Mouse (Mus musculus): ENCODE results near the gene Rnf11. TPM values are rescaled to one million over a fixed set of nuclear protein-coding genes. Genes with fewer than 3 reads are reported as not detected.

The Rnf11 gene
- polyA plus RNA-seq (2012; rRNA removed) = 23.4 and 45.6 TPM in 2 replicates

GRCm38 (mm10) chr4:109484621-109485020 is at the start of gene Rnf11:
Gene Rnf11, minus strand, starts transcription at chr4:109484728.

GRCm38 (mm10) chr4:109531111-109531510 is 46.6 kb upstream of the Rnf11 start, which contains the start of gene 4930522H14Rik:
Gene 4930522H14Rik, minus strand, starts transcription at chr4:109531297.

GRCm38 (mm10) chr4:109406486-109407175 is 77.9 kb downstream of the Rnf11 start, which contains the start of gene Ttc39a:
Gene Ttc39a, plus strand, starts transcription at chr4:109406623.

Other genes with a start within 250 kb of the Rnf11 start
- gene Eps15, start 204.5 kb downstream of the Rnf11 start, polyA plus RNA-seq (2012; rRNA removed) = 0.89 and 1.8 TPM in 2 replicates
- 45.0 and 48.0 TPM in 2 replicates for gene Ttc39a, start 78.1 kb downstream of the Rnf11 start, polyA plus RNA-seq (2012; rRNA removed)
- gene 4930522H14Rik, start 46.6 kb upstream of the Rnf11 start, polyA plus RNA-seq (2012; rRNA removed) = not detected in 2 replicates
- 2.7 and 6.1 TPM in 2 replicates for gene Cdkn2c, start 182.5 kb upstream of the Rnf11 start, polyA plus RNA-seq (2012; rRNA removed)
- gene Faf1, start 191.9 kb upstream of the Rnf11 start, polyA plus RNA-seq (2012; rRNA removed) = 2.9 and 5.1 TPM in 2 replicates

Measured in stomach, adult 2 months (tissue).